Mouse (Mus musculus): ENCODE measurements around the gene Pts. TPM values are rescaled to one million over a fixed set of nuclear protein-coding genes. Genes with fewer than 3 reads are reported as not detected.

Gene Pts
- total RNA-seq, 2 experiments from 2014 or later, result 11.0 to 12.2 TPM

- no peak for DNase-seq (ENCODE audit: low spot score)
Observed at GRCm38 (mm10) chr9:50491531-50492045, 36.9 kb downstream of the Pts start.

- DNase-seq (ENCODE audit: low spot score), result no peak
Observed at GRCm38 (mm10) chr9:50490836-50491235, 37.7 kb downstream of the Pts start.

GRCm38 (mm10) chr9:50485521-50485920 is 43.0 kb downstream of the Pts start:
- no peak for DNase-seq (ENCODE audit: low spot score)

GRCm38 (mm10) chr9:50482743-50483142 is 45.8 kb downstream of the Pts start:
- DNase-seq (ENCODE audit: low spot score), result no peak

- no peak for DNase-seq (ENCODE audit: low spot score)
Observed at GRCm38 (mm10) chr9:50479476-50479875, 49.0 kb downstream of the Pts start.

GRCm38 (mm10) chr9:50478826-50479225 is 49.7 kb downstream of the Pts start:
- DNase-seq (ENCODE audit: low spot score), result peak; percentile 28

GRCm38 (mm10) chr9:50477270-50477669 is 51.3 kb downstream of the Pts start:
- no peak for DNase-seq (ENCODE audit: low spot score)

GRCm38 (mm10) chr9:50476651-50477050 is 51.9 kb downstream of the Pts start:
- no peak for DNase-seq (ENCODE audit: low spot score)

GRCm38 (mm10) chr9:50475745-50476144 is 52.8 kb downstream of the Pts start:
- DNase-seq (ENCODE audit: low spot score), result no peak

- DNase-seq (ENCODE audit: low spot score), result no peak
Observed at GRCm38 (mm10) chr9:50475318-50475717, 53.2 kb downstream of the Pts start.

Other genes starting within 250 kb of the Pts start
- 100 to 1,000 TPM; 524 TPM for gene Rpl10-ps3, start 183.8 kb downstream of the Pts start, total RNA-seq (2021)
- not detected for gene Plet1, start 34.2 kb downstream of the Pts start, total RNA-seq (2021)
- 1 to 10 TPM; 1.0 to 2.0 TPM for gene Il18, start 26.1 kb upstream of the Pts start, total RNA-seq (2021)
- under 1 TPM; 0.27 to 0.55 TPM for gene Bco2, start 26.5 kb upstream of the Pts start, total RNA-seq (2021)
- not detected for gene Tex12, start 32.6 kb upstream of the Pts start, total RNA-seq (2021)
- gene Sdhd, start 75.1 kb upstream of the Pts start, total RNA-seq (2021), result 100 to 1,000 TPM; 300 to 329 TPM
- gene Timm8b, start 75.2 kb upstream of the Pts start, total RNA-seq (2021), result 100 to 1,000 TPM; 223 to 226 TPM
- under 1 TPM; 0.18 to 0.38 TPM for gene Pih1d2, start 88.6 kb upstream of the Pts start, total RNA-seq (2021)
- gene Nkapd1, start 88.7 kb upstream of the Pts start, total RNA-seq (2021), result 10 to 100 TPM; 11.1 to 11.6 TPM
- 100 to 1,000 TPM; 175 to 192 TPM for gene Dlat, start 131.1 kb upstream of the Pts start, total RNA-seq (2021)
- 1 to 10 TPM; 2.1 to 4.7 TPM for gene Dixdc1, start 210.8 kb upstream of the Pts start, total RNA-seq (2021)
- gene 2310030G06Rik, start 217.8 kb upstream of the Pts start, total RNA-seq (2021), result 1 to 10 TPM; 4.5 to 5.6 TPM
- gene Cryab, start 222.6 kb upstream of the Pts start, total RNA-seq (2021), result 1,000 to 10,000 TPM; 1,743 to 2,314 TPM
- gene Hspb2, start 223.6 kb upstream of the Pts start, total RNA-seq (2021), result 100 to 1,000 TPM; 120 to 134 TPM
- gene Fdxacb1, start 239.5 kb upstream of the Pts start, total RNA-seq (2021), result 1 to 10 TPM; 4.2 to 4.4 TPM
- gene Alg9, start 246.3 kb upstream of the Pts start, total RNA-seq (2021), result 10 to 100 TPM; 10.3 to 10.8 TPM
- 10 to 100 TPM; 13.7 to 18.9 TPM for gene 1110032A03Rik, start 246.8 kb upstream of the Pts start, total RNA-seq (2021)

Data from gastrocnemius, adult 18-20 months (tissue).